Comparison of ENCODE assay signal across 8 mouse cellular contexts in the genomic region with DNA sequence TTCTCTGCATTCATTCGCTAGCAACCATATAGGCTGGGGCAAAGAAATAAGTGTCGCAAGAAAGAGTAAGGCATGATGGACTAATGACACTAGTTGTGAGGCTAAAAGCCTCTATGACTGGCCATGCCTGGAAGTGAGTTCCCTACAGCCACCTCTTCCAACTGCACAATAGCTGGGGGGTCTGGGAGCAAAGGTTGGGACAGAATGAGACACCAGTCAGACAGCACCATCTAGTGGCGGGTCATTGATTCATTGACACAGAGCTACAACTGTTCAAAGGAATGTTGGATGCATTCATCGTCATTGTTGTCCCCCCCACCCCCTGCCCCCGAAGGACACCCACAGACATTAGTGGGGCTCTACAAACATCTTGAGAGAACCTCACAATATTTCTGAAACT. TPM values are rescaled to one million over a fixed set of nuclear protein-coding genes. Genes with fewer than 3 reads are reported as not detected.
A peak's percentile ranks its signal among the peaks of the same experiment; 100 is the strongest.
DNase-seq lines count a peak whose midpoint lies in the region; TF ChIP-seq lines count a peak whose summit lies in the region.

No protein-coding gene starts in this region.

- H3K36me3 ChIP-seq in forebrain, embryonic 10.5 days (replicated peaks) = no peaks in the 10 kb centered on the region
- no peaks in the 10 kb centered on the region for H3K36me3 ChIP-seq in hindbrain, embryonic 10.5 days
- no peaks in the 10 kb centered on the region for H3K36me3 ChIP-seq in small intestine, adult 2 months (ENCODE audit: control insufficient read depth, insufficient read depth, low read length)

- DNase-seq in heart, adult 18-20 months = peak; percentile 49 to 81
- DNase-seq in heart, adult 11 months = no peak
- peak; percentile 59 to 67 for DNase-seq in adrenal gland, adult 18-20 months (ENCODE audit: low spot score in 2 of 2)
- DNase-seq in forebrain, embryonic 10.5 days (ENCODE audit: extremely low spot score, low spot score) = peak; percentile 75
- peak; percentile 77 for DNase-seq in hindbrain, embryonic 10.5 days (ENCODE audit: low spot score)
- DNase-seq in layer of hippocampus, adult 18-20 months (ENCODE audit: low spot score in 2 of 2) = peak; percentile 44 to 80
- peak; percentile 88 for DNase-seq in lung, postnatal 10 days

- peak; percentile 80; the same call in 1 of the 2 replicates for TF ChIP-seq CTCF in small intestine, adult 2 months (IDR thresholded peaks at IDR 0.05; ENCODE audit: extremely low read depth, insufficient read length, insufficient replicate concordance, low read depth, low read length)

- 34% methylated on average over 5 of the region's 5 CpGs for WGBS in forebrain, embryonic 10.5 days
- WGBS in hindbrain, embryonic 10.5 days = 38% methylated on average over 5 of the region's 5 CpGs
- WGBS in small intestine, adult 2 months = 35% methylated on average over 5 of the region's 5 CpGs

- H3K27ac ChIP-seq in forebrain, embryonic 10.5 days = peak overlapping the region; percentile 41; the same call in 1 of the 2 replicates
- H3K27ac ChIP-seq in hindbrain, embryonic 10.5 days = peak overlapping the region; percentile 19
- no peak overlapping the region for H3K27ac ChIP-seq in small intestine, adult 2 months (ENCODE audit: insufficient read depth, low read depth, low read length)

- peak overlapping the region; percentile 25 for H3K4me3 ChIP-seq in forebrain, embryonic 10.5 days
- H3K4me3 ChIP-seq in hindbrain, embryonic 10.5 days = peak overlapping the region; percentile 28; the same call in 1 of the 2 replicates
- H3K4me3 ChIP-seq in small intestine, adult 2 months (ENCODE audit: low read depth, low read length) = no peak overlapping the region

- peaks cover 7% of the 10 kb centered on the region; the same call in 1 of the 2 replicates for H3K27me3 ChIP-seq in forebrain, embryonic 10.5 days (ENCODE audit: poor library complexity, severe bottlenecking)
- no peaks in the 10 kb centered on the region; the same call in 1 of the 2 replicates for H3K27me3 ChIP-seq in hindbrain, embryonic 10.5 days (ENCODE audit: insufficient read depth, poor library complexity, severe bottlenecking)
- H3K27me3 ChIP-seq in small intestine, adult 2 months (ENCODE audit: control insufficient read depth, insufficient read depth, low read length) = no peaks in the 10 kb centered on the region

- H3K9me3 ChIP-seq in forebrain, embryonic 10.5 days = no peaks in the 10 kb centered on the region
- H3K9me3 ChIP-seq in hindbrain, embryonic 10.5 days = no peaks in the 10 kb centered on the region

- no peak for TF ChIP-seq POLR2A in small intestine, adult 2 months (IDR thresholded peaks at IDR 0.05; ENCODE audit: low read depth, low read length)

- peaks cover 3% of the 10 kb centered on the region; the same call in 1 of the 2 replicates for H3K4me1 ChIP-seq in forebrain, embryonic 10.5 days
- peaks cover 14% of the 10 kb centered on the region for H3K4me1 ChIP-seq in hindbrain, embryonic 10.5 days (replicated peaks)
- no peaks in the 10 kb centered on the region for H3K4me1 ChIP-seq in small intestine, adult 2 months (ENCODE audit: control insufficient read depth, insufficient read depth, insufficient read length, low read length)

RNA-seq across cellular contexts. Expression of a gene that starts 17.8 kb away (rescaled TPM):
- under 1 TPM in 1 of 2 experiments, not detected in 1; 0.41 TPM for total RNA-seq in heart, adult 18-20 months (2021)
- total RNA-seq in adrenal gland, adult 18-20 months (2021) = 1 to 10 TPM in 1 of 2 experiments, under 1 TPM in 1; 0.22 to 1.1 TPM
- polyA plus RNA-seq in forebrain, embryonic 10.5 days (2016; fragmentation: Nextera tagmentation; extraction: Ambion mirVana) = not detected in 2 replicates
- polyA plus RNA-seq in hindbrain, embryonic 10.5 days (2016; fragmentation: Nextera tagmentation; extraction: Ambion mirVana) = not detected in 2 replicates
- total RNA-seq in layer of hippocampus, adult 18-20 months (2021) = under 1 TPM in 1 of 2 experiments, not detected in 1; 0.47 TPM
- polyA plus RNA-seq in small intestine, adult 2 months (2012; rRNA removed) = not detected in 2 replicates

RNA-seq across cellular contexts. Expression of a gene that starts 42.7 kb away (rescaled TPM):
- total RNA-seq in heart, adult 18-20 months (2021) = under 1 TPM in 1 of 2 experiments, not detected in 1; 0.10 TPM
- total RNA-seq in adrenal gland, adult 18-20 months (2021) = not detected
- not detected in 2 replicates for polyA plus RNA-seq in forebrain, embryonic 10.5 days (2016; fragmentation: Nextera tagmentation; extraction: Ambion mirVana)
- polyA plus RNA-seq in hindbrain, embryonic 10.5 days (2016; fragmentation: Nextera tagmentation; extraction: Ambion mirVana) = not detected in 2 replicates
- under 1 TPM; 0.89 to 0.99 TPM for total RNA-seq in layer of hippocampus, adult 18-20 months (2021)
- polyA plus RNA-seq in small intestine, adult 2 months (2012; rRNA removed) = 0.03 TPM in 1 of 2 replicates, not detected in the other

RNA-seq across cellular contexts. Expression of a gene that starts 53.4 kb away (rescaled TPM):
- total RNA-seq in heart, adult 18-20 months (2021) = 10 to 100 TPM; 11.7 to 33.6 TPM
- 100 to 1,000 TPM; 265 to 297 TPM for total RNA-seq in adrenal gland, adult 18-20 months (2021)
- 24.7 and 26.2 TPM in 2 replicates for polyA plus RNA-seq in forebrain, embryonic 10.5 days (2016; fragmentation: Nextera tagmentation; extraction: Ambion mirVana)
- 20.5 and 24.0 TPM in 2 replicates for polyA plus RNA-seq in hindbrain, embryonic 10.5 days (2016; fragmentation: Nextera tagmentation; extraction: Ambion mirVana)
- 10 to 100 TPM; 34.4 to 34.9 TPM for total RNA-seq in layer of hippocampus, adult 18-20 months (2021)
- polyA plus RNA-seq in small intestine, adult 2 months (2012; rRNA removed) = 73.3 and 185 TPM in 2 replicates

Comparison
In these comparisons a context has a peak if more than half of its experiments do, and no peak if none do; other contexts are left out.
1. RNA of a gene that starts 53.4 kb away (total RNA-seq): 265 to 297 TPM in adrenal gland, adult 18-20 months; 34.4 to 34.9 TPM in layer of hippocampus, adult 18-20 months and 11.7 to 33.6 TPM in heart, adult 18-20 months; every median in the first group is over 4 times any median in the second.